Mouse (Mus musculus): Measurements from ENCODE around the gene Mast4. TPM values are rescaled to one million over a fixed set of nuclear protein-coding genes. Genes with fewer than 3 reads are reported as not detected.

The Mast4 gene
- polyA plus RNA-seq, 1 experiment, result 10.4 TPM

DNA sequence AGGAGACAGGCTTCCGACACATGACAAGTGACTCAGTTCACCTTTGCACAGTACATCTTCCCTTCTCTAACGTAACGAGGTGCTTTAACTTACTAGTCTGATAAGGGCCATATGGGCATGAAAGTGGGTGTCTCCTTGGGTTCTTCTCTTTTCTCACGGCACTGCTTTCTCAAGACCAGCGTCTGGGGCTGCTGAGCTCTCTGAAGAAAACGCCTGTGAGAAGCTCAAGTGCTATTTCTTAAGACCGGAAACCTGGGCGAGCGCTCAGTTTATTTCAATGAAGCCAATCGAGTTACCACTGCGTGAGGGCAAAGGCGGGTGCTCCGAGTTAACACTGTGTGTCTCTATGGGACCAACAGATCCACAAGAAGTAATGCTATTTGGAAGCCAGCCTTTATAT lies 8.1 kb downstream of the Mast4 start:
- Histone ChIP-seq H3K27ac (ENCODE audit: control insufficient read depth, insufficient read depth, low read length) (no peak overlapping the region), H3K4me1 (replicated peaks; ENCODE audit: control insufficient read depth, insufficient read depth, low read length) (no peaks in the 10 kb centered on the region), H3K27me3 (ENCODE audit: control insufficient read depth, insufficient read depth, low read length) (no peaks in the 10 kb centered on the region), H3K36me3 (ENCODE audit: control insufficient read depth, insufficient read depth, low read length) (no peaks in the 10 kb centered on the region), H3K4me3 (ENCODE audit: control insufficient read depth, insufficient read depth, low read length) (no peak overlapping the region)
- TF ChIP-seq POLR2A (IDR thresholded peaks at IDR 0.05; ENCODE audit: control insufficient read depth, extremely low read depth, insufficient read depth, low read length, poor library complexity), result no peak
- no peak for TF ChIP-seq CTCF (IDR thresholded peaks at IDR 0.05; ENCODE audit: borderline replicate concordance, control insufficient read depth, extremely low read depth, insufficient read depth, low read length, poor library complexity)
- DNase-seq, result no peak
- 86% methylated on average over 13 of the region's 13 CpGs for WGBS

DNA sequence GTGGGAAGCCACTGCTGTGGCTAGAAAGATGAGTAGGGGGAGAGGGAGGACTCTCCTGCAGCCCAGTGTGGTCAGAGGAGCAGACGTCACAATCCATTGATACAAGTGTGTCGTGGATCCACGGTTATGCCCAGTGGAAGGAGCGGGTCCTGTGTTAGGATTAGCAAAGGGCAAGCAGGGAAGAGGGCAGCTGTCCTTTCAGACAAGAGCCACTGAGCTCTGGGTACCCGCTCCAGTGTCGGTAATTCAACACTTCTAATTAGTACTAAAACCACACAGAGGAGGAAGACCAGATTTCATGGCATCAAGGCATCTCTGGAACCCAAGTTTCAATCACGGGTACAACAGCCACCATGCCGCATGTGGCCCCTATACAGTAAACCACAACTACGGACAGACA lies 14.4 kb downstream of the Mast4 start:
- TF ChIP-seq POLR2A (IDR thresholded peaks at IDR 0.05; ENCODE audit: control insufficient read depth, extremely low read depth, insufficient read depth, low read length, poor library complexity) (no peak), CTCF (IDR thresholded peaks at IDR 0.05; ENCODE audit: borderline replicate concordance, control insufficient read depth, extremely low read depth, insufficient read depth, low read length, poor library complexity) (no peak)
- H3K4me1 ChIP-seq (replicated peaks; ENCODE audit: control insufficient read depth, insufficient read depth, low read length), result no peaks in the 10 kb centered on the region
- 74% methylated on average over 9 of the region's 9 CpGs for WGBS
- H3K4me3 ChIP-seq (ENCODE audit: control insufficient read depth, insufficient read depth, low read length), result no peak overlapping the region
- H3K27me3 ChIP-seq (ENCODE audit: control insufficient read depth, insufficient read depth, low read length), result no peaks in the 10 kb centered on the region
- no peak for DNase-seq
- H3K36me3 ChIP-seq (ENCODE audit: control insufficient read depth, insufficient read depth, low read length), result no peaks in the 10 kb centered on the region
- no peak overlapping the region for H3K27ac ChIP-seq (ENCODE audit: control insufficient read depth, insufficient read depth, low read length)

DNA sequence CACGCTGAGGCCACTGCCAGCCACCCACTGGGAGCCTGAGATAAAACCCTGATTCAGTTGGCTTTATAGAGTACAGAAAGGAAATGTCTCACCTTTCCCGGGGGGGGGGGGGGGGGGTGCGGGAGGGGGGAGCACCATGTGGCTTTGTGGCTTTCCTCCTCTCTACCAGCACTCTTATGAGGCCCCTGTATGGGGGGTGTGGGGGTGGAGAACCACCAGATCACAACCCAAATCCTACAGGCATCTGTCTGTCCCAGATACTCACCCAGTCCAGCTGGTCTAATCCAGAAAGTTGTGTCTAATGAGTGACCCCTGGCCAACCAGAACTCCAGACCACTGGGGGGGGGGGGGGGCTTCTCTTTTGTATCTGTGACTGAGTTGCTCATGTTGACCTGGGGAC lies 15.0 kb downstream of the Mast4 start:
- DNase-seq, result no peak
- Histone ChIP-seq H3K4me1 (replicated peaks; ENCODE audit: control insufficient read depth, insufficient read depth, low read length) (no peaks in the 10 kb centered on the region), H3K36me3 (ENCODE audit: control insufficient read depth, insufficient read depth, low read length) (no peaks in the 10 kb centered on the region), H3K27ac (ENCODE audit: control insufficient read depth, insufficient read depth, low read length) (no peak overlapping the region), H3K27me3 (ENCODE audit: control insufficient read depth, insufficient read depth, low read length) (no peaks in the 10 kb centered on the region), H3K4me3 (ENCODE audit: control insufficient read depth, insufficient read depth, low read length) (no peak overlapping the region)
- WGBS, result 6% methylated on average over 3 of the region's 3 CpGs
- TF ChIP-seq CTCF (IDR thresholded peaks at IDR 0.05; ENCODE audit: borderline replicate concordance, control insufficient read depth, extremely low read depth, insufficient read depth, low read length, poor library complexity), result no peak
- no peak for TF ChIP-seq POLR2A (IDR thresholded peaks at IDR 0.05; ENCODE audit: control insufficient read depth, extremely low read depth, insufficient read depth, low read length, poor library complexity)

DNA sequence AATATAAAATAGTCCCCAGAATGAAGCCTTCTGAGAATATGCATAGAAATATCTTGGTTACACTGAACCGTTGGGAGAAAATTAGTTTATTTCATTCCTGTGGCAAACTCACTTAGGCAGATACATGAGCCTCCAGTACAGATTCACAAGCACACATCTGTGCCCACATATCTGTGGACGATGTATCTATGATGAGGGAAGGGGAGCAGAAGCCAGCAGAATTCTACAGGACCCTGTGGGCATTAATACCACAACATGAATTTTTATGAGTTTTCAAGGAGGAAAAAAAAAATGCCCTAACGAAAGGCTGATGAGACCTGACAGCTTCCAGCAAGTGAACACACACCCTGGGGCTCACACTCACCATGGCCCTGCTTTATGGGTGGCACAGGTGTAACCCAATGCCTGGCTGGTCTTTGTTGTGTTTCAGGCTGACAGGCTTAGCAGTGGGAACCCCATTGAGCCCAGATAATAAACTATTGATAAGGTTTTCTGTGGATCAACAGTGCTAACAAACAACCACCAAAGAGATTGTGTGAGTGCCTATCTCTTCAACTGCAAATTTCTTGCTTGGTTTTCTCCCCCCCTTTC lies 17.4 kb downstream of the Mast4 start:
- no peak overlapping the region for H3K27ac ChIP-seq (ENCODE audit: control insufficient read depth, insufficient read depth, low read length)

DNA sequence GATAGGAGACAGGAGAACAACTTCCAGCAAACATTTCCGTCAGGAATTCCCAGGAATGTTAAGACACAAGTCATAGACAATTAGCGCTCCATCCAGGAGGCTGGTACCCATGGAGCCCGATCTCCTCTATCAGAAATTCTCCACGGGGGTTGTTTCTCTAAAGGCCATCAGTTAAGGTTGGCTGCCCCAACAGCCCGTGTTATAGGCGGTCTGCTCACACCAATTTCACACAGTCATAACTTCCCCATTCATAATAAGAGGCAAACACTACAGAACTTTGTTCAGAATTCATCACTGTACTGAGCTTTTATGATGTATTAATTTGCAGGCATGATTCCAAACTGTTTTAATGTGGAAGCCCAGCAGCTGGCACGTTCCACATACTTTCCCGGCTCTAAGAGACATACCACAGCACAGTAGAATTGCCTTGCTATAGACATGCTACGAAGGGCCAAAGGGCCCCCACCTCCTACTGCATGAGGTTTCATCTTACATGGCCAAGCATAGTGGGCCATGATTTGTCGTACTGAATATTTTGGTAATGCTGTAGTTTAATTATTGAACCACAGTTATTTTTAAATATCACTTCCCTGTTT lies 19.1 kb downstream of the Mast4 start:
- no peak for DNase-seq
- Histone ChIP-seq H3K4me1 (replicated peaks; ENCODE audit: control insufficient read depth, insufficient read depth, low read length) (no peaks in the 10 kb centered on the region), H3K27ac (ENCODE audit: control insufficient read depth, insufficient read depth, low read length) (no peak overlapping the region), H3K4me3 (ENCODE audit: control insufficient read depth, insufficient read depth, low read length) (no peak overlapping the region), H3K36me3 (ENCODE audit: control insufficient read depth, insufficient read depth, low read length) (no peaks in the 10 kb centered on the region), H3K27me3 (ENCODE audit: control insufficient read depth, insufficient read depth, low read length) (no peaks in the 10 kb centered on the region)
- whole genome bisulfite sequencing, result 80% methylated on average over 10 of the region's 10 CpGs
- no peak for TF ChIP-seq CTCF (IDR thresholded peaks at IDR 0.05; ENCODE audit: borderline replicate concordance, control insufficient read depth, extremely low read depth, insufficient read depth, low read length, poor library complexity)
- no peak for TF ChIP-seq POLR2A (IDR thresholded peaks at IDR 0.05; ENCODE audit: control insufficient read depth, extremely low read depth, insufficient read depth, low read length, poor library complexity)

More for the DNA sequence above, 17.4 kb downstream of the Mast4 start:
- no peaks in the 10 kb centered on the region for H3K4me1 ChIP-seq (replicated peaks; ENCODE audit: control insufficient read depth, insufficient read depth, low read length)
- no peak for DNase-seq
- no peaks in the 10 kb centered on the region for H3K36me3 ChIP-seq (ENCODE audit: control insufficient read depth, insufficient read depth, low read length)
- TF ChIP-seq CTCF (IDR thresholded peaks at IDR 0.05; ENCODE audit: borderline replicate concordance, control insufficient read depth, extremely low read depth, insufficient read depth, low read length, poor library complexity), result no peak
- TF ChIP-seq POLR2A (IDR thresholded peaks at IDR 0.05; ENCODE audit: control insufficient read depth, extremely low read depth, insufficient read depth, low read length, poor library complexity), result no peak
- no peak overlapping the region for H3K4me3 ChIP-seq (ENCODE audit: control insufficient read depth, insufficient read depth, low read length)
- 95% methylated on average over 3 of the region's 3 CpGs for WGBS
- no peaks in the 10 kb centered on the region for H3K27me3 ChIP-seq (ENCODE audit: control insufficient read depth, insufficient read depth, low read length)

DNA sequence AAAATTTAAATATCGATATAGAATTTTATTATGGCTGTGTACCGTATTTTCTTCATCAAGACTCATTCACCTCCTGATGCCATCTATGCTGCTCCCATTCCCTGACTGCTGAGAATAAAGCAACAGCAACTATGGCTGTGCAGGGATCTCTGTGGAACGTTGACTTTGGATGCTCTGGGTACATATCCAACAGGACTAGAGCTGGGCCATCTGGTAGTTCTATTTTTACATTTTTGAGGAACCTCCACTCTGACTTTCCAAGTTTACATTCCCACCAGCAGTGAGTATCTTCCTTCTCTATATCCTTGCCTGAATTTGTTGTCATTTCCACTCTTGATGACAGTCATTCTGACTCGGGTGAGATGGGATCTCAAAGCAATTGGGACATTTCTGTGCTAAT lies 26.0 kb downstream of the Mast4 start:
- DNase-seq, result no peak
- Histone ChIP-seq H3K27ac (ENCODE audit: control insufficient read depth, insufficient read depth, low read length) (no peak overlapping the region), H3K27me3 (ENCODE audit: control insufficient read depth, insufficient read depth, low read length) (no peaks in the 10 kb centered on the region), H3K4me1 (replicated peaks; ENCODE audit: control insufficient read depth, insufficient read depth, low read length) (no peaks in the 10 kb centered on the region), H3K4me3 (ENCODE audit: control insufficient read depth, insufficient read depth, low read length) (no peak overlapping the region), H3K36me3 (ENCODE audit: control insufficient read depth, insufficient read depth, low read length) (no peaks in the 10 kb centered on the region)
- 96% methylated on average over 4 of the region's 4 CpGs for WGBS
- TF ChIP-seq CTCF (IDR thresholded peaks at IDR 0.05; ENCODE audit: borderline replicate concordance, control insufficient read depth, extremely low read depth, insufficient read depth, low read length, poor library complexity), result no peak
- no peak for TF ChIP-seq POLR2A (IDR thresholded peaks at IDR 0.05; ENCODE audit: control insufficient read depth, extremely low read depth, insufficient read depth, low read length, poor library complexity)

Measured in thymus, adult 2 months (tissue).